Mouse (Mus musculus): ENCODE data around the gene Acp4.

- no peak for TF ChIP-seq POLR2A (IDR thresholded peaks at IDR 0.05; ENCODE audit: borderline replicate concordance, insufficient read depth, low read length)
- TF ChIP-seq CTCF (IDR thresholded peaks at IDR 0.05; ENCODE audit: borderline replicate concordance, insufficient read depth, low read depth, low read length), result no peak
Measured at GRCm38 (mm10) chr7:44235909-44236308, 21.3 kb downstream of the Acp4 start, which contains the start of gene Gm36864.
